Mouse (Mus musculus) cerebellum, adult 2 months (tissue): ENCODE data around the gene Dnajc11.

ENCODE experiments used
- CTCF ChIP-seq: fragments of 200-500 bp; IDR thresholded peaks from 2 replicates; pipeline ENCODE4 v1.5.1; 2011; ENCODE audit warnings: low read depth, mild to moderate bottlenecking, control low read depth, low read length, moderate library complexity, borderline replicate concordance; ENCODE audit not compliant: insufficient read depth
- POLR2A ChIP-seq: fragments of 200-500 bp; IDR thresholded peaks from 2 replicates; pipeline ENCODE4 v1.6.1; 2011; ENCODE audit warnings: low read length, control low read depth, borderline replicate concordance; ENCODE audit not compliant: insufficient read depth

- TF ChIP-seq POLR2A, result no peak
- no peak for TF ChIP-seq CTCF
Observed at GRCm38 (mm10) chr4:151907577-151908343, 25.7 kb upstream of the Dnajc11 start.
